Mouse (Mus musculus): ENCODE measurements around the gene Olfr1122. TPM values are rescaled to one million over a fixed set of nuclear protein-coding genes. Genes with fewer than 3 reads are reported as not detected.
"Not testable (repeated sequence)": the region's sequence is repeated elsewhere in the genome, so short reads cannot be mapped to it uniquely, and the experiment has no call there.

Gene Olfr1122
- polyA plus RNA-seq (2015; fragmentation: Nextera tagmentation; extraction: Ambion mirVana): not detected in 2 replicates

- Histone ChIP-seq H3K27ac (replicated peaks) (no peak within 1 kb of the TSS), H3K9me3 (replicated peaks) (no peaks in the 10 kb centered on the region), H3K36me3 (no peaks in the 10 kb centered on the region), H3K4me1 (no peaks in the 10 kb centered on the region), H3K4me3 (replicated peaks) (no peak within 1 kb of the TSS), H3K4me2 (no peak within 1 kb of the TSS), H3K27me3 (replicated peaks) (no peaks in the 10 kb centered on the region), H3K9ac (replicated peaks) (no peak within 1 kb of the TSS)
- WGBS: 81% methylated on average over 2 of the region's 2 CpGs
- no peak for ATAC-seq (ENCODE audit: low FRiP score)
These were observed at the start of gene Olfr1122 for GRCm38 (mm10) chr2:87385549-87385948. Gene Olfr1122 (plus strand): TSS chr2:87385849.

DNA sequence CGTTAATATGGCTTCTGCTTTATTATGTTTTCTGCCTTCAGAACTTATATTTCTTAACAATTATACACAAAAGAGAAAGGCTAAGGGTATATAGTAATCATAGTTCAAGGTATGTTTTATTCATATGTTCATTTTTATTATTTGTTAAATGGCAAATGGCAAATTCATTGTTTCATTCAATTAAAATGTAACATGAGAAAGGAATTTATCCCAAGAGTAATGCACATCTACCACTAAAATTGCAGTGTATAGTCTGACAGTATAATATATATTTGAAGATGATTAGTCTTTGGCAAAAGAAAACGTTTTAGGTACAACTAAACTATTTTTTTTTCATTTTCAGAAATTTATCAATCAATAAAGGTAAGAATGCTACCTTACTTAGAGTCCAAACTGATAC is 31.1 kb upstream of the Olfr1122 start, which contains the start of gene Olfr1120:
TSS of gene Olfr1120 (plus strand) at position 301 of the 400 bp plus-strand sequence.
- Histone ChIP-seq H3K9me3 (replicated peaks) (no peaks in the 10 kb centered on the region), H3K9ac (replicated peaks) (no peak within 1 kb of the TSS), H3K4me1 (no peaks in the 10 kb centered on the region), H3K4me2 (no peak within 1 kb of the TSS), H3K27ac (replicated peaks) (no peak within 1 kb of the TSS), H3K27me3 (replicated peaks) (no peaks in the 10 kb centered on the region), H3K36me3 (no peaks in the 10 kb centered on the region), H3K4me3 (replicated peaks) (no peak within 1 kb of the TSS)
- WGBS: 54% methylated on average over 2 of the region's 2 CpGs
- ATAC-seq (ENCODE audit: low FRiP score): no peak

DNA sequence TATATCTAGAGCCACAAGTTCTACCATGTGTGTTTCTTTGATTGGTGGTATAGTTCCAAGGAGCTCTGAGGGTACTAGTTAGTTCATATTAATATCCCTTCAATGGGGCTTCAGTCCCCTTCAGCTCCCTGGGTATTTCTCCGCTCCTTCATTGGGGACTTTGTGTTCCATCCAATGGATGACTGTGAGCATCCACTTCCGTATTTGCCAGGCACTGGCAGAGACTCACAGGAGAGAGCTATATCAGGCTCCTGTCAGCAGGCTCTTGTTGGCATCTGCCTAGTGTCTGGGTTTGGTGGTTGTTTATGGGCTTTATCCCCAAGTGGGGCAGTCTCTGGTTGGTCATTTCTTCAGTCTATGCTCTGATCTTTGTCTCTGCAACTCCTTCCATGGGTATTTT is 25.5 kb upstream of the Olfr1122 start:
- H3K9ac ChIP-seq (replicated peaks); ATAC-seq (ENCODE audit: low FRiP score); H3K27ac ChIP-seq (replicated peaks); H3K36me3 ChIP-seq; H3K4me3 ChIP-seq (replicated peaks); H3K9me3 ChIP-seq (replicated peaks); H3K27me3 ChIP-seq (replicated peaks); H3K4me2 ChIP-seq; H3K4me1 ChIP-seq: not testable (repeated sequence)
- WGBS: 96% methylated on average over 2 of the region's 2 CpGs

GRCm38 (mm10) chr2:87369595-87369994 is 16.1 kb upstream of the Olfr1122 start, which contains the start of gene Olfr1121:
Gene Olfr1121 (plus strand): TSS chr2:87369895.
- no peaks in the 10 kb centered on the region for H3K36me3 ChIP-seq
- H3K27me3 ChIP-seq (replicated peaks): no peaks in the 10 kb centered on the region
- no peak for ATAC-seq (ENCODE audit: low FRiP score)
- H3K27ac ChIP-seq (replicated peaks): no peak within 1 kb of the TSS
- H3K9me3 ChIP-seq (replicated peaks): no peaks in the 10 kb centered on the region
- no peak within 1 kb of the TSS for H3K4me3 ChIP-seq (replicated peaks)
- no peak within 1 kb of the TSS for H3K9ac ChIP-seq (replicated peaks)
- no peak within 1 kb of the TSS for H3K4me2 ChIP-seq
- 38% methylated on average over 1 of the region's 1 CpGs for WGBS
- no peaks in the 10 kb centered on the region for H3K4me1 ChIP-seq

DNA sequence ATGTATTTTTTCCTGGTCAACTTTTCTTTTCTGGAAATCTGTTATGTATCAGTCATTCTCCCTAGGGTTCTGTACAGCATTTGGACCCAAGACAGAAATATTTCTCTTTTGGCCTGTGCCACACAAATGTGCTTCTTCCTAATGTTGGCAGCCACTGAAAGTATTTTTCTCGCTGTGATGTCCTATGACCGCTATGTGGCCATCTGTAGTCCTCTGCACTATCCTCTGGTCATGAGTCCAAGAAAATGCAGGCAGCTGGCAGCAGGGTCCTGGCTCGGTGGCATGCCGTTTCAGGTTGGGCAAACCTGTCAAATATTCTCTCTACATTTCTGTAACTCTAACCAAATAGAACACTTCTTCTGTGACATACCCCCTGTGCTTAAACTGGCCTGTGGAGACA is 13.9 kb upstream of the Olfr1122 start:
- no peak overlapping the region for H3K4me3 ChIP-seq (replicated peaks)
- no peaks in the 10 kb centered on the region for H3K27me3 ChIP-seq (replicated peaks)
- no peak overlapping the region for H3K4me2 ChIP-seq
- H3K9me3 ChIP-seq (replicated peaks): no peaks in the 10 kb centered on the region
- no peaks in the 10 kb centered on the region for H3K36me3 ChIP-seq
- 91% methylated on average over 4 of the region's 4 CpGs for WGBS
- H3K4me1 ChIP-seq: no peaks in the 10 kb centered on the region
- H3K27ac ChIP-seq (replicated peaks): no peak overlapping the region
- no peak for ATAC-seq (ENCODE audit: low FRiP score)
- no peak overlapping the region for H3K9ac ChIP-seq (replicated peaks)

DNA sequence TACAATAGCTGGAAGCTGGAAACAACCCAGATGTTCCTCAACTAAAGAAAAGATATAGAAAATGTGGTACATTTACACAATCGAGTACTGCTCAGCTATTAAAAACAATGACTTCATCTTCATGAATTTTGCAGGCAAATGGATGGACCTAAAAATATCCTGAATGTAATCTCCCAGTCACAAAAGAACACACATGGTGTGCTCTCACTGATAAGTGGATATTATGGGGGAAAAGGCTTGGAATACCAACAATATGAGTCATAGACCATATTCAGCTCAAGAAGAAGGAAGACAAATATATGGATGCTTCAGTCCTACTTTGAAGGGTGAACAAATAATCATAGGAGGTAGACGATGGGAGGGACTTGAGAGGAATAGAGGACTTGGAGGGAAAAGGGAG is 1.7 kb upstream of the Olfr1122 start:
- ATAC-seq (ENCODE audit: low FRiP score): no peak
- H3K4me1 ChIP-seq: no peaks in the 10 kb centered on the region
- WGBS: 84% methylated on average over 2 of the region's 2 CpGs

GRCm38 (mm10) chr2:87393605-87394004 is 8.0 kb downstream of the Olfr1122 start:
- H3K9me3 ChIP-seq (replicated peaks); H3K9ac ChIP-seq (replicated peaks); H3K4me2 ChIP-seq; ATAC-seq (ENCODE audit: low FRiP score); H3K4me3 ChIP-seq (replicated peaks); H3K27me3 ChIP-seq (replicated peaks); H3K4me1 ChIP-seq; H3K27ac ChIP-seq (replicated peaks); H3K36me3 ChIP-seq: not testable (repeated sequence)
- 97% methylated on average over 5 of the region's 5 CpGs for WGBS

More for the DNA sequence above, 1.7 kb upstream of the Olfr1122 start:
- Histone ChIP-seq H3K27me3 (replicated peaks) (no peaks in the 10 kb centered on the region), H3K36me3 (no peaks in the 10 kb centered on the region), H3K4me3 (replicated peaks) (no peak overlapping the region), H3K4me2 (no peak overlapping the region), H3K9ac (replicated peaks) (no peak overlapping the region), H3K9me3 (replicated peaks) (no peaks in the 10 kb centered on the region), H3K27ac (replicated peaks) (no peak overlapping the region)

GRCm38 (mm10) chr2:87394686-87395085 is 9.0 kb downstream of the Olfr1122 start:
- H3K4me2 ChIP-seq; H3K27me3 ChIP-seq (replicated peaks); H3K9ac ChIP-seq (replicated peaks); H3K4me1 ChIP-seq; ATAC-seq (ENCODE audit: low FRiP score); H3K4me3 ChIP-seq (replicated peaks); H3K36me3 ChIP-seq; H3K27ac ChIP-seq (replicated peaks); H3K9me3 ChIP-seq (replicated peaks): not testable (repeated sequence)
- WGBS: 86% methylated on average over 7 of the region's 7 CpGs

DNA sequence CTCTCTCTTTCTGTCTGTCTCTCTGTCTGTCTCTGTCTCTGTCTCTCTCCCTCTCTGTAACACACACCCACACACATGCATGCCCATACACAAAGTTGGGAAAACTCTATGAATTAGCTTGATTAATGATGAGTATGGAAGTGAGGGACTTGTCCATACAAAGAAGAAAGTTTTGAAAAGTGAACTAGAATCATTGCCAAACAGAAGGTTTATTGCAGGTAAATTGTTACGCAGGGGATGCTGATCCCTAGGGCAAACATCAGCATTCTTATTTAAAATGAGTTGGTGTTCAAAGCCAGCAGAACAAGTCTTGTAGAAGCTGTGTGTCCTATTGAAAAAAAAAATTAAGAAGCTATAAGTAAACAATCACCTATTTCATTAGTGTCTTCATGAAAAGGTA is 30.7 kb downstream of the Olfr1122 start, which contains the start of gene Olfr1123:
TSS of gene Olfr1123 (plus strand) at position 301 of the 400 bp plus-strand sequence.
- Histone ChIP-seq H3K9me3 (replicated peaks) (no peaks in the 10 kb centered on the region), H3K4me2 (no peak within 1 kb of the TSS), H3K4me3 (replicated peaks) (no peak within 1 kb of the TSS), H3K36me3 (no peaks in the 10 kb centered on the region), H3K27me3 (replicated peaks) (no peaks in the 10 kb centered on the region), H3K9ac (replicated peaks) (no peak within 1 kb of the TSS), H3K27ac (replicated peaks) (no peak within 1 kb of the TSS), H3K4me1 (no peaks in the 10 kb centered on the region)
- no peak for ATAC-seq (ENCODE audit: low FRiP score)
- WGBS: 88% methylated on average over 1 of the region's 1 CpGs

- H3K27me3 ChIP-seq (replicated peaks): no peaks in the 10 kb centered on the region
- WGBS: 93% methylated on average over 1 of the region's 1 CpGs
- H3K4me3 ChIP-seq (replicated peaks): no peak within 1 kb of the TSS
- H3K27ac ChIP-seq (replicated peaks): no peak within 1 kb of the TSS
- no peak for ATAC-seq (ENCODE audit: low FRiP score)
- H3K4me2 ChIP-seq: no peak within 1 kb of the TSS
- no peak within 1 kb of the TSS for H3K9ac ChIP-seq (replicated peaks)
- H3K36me3 ChIP-seq: no peaks in the 10 kb centered on the region
- no peaks in the 10 kb centered on the region for H3K4me1 ChIP-seq
- H3K9me3 ChIP-seq (replicated peaks): no peaks in the 10 kb centered on the region
These were observed 44.3 kb downstream of the Olfr1122 start, which contains the start of gene Olfr1124 for GRCm38 (mm10) chr2:87429975-87430374. Gene Olfr1124 (plus strand): TSS chr2:87430275.

GRCm38 (mm10) chr2:87437731-87438130 is 52.1 kb downstream of the Olfr1122 start:
- H3K4me2 ChIP-seq: no peak overlapping the region
- no peaks in the 10 kb centered on the region for H3K27me3 ChIP-seq (replicated peaks)
- no peak overlapping the region for H3K27ac ChIP-seq (replicated peaks)
- ATAC-seq (ENCODE audit: low FRiP score): no peak
- WGBS: 93% methylated on average over 16 of the region's 16 CpGs
- H3K4me3 ChIP-seq (replicated peaks): no peak overlapping the region
- H3K9ac ChIP-seq (replicated peaks): no peak overlapping the region
- H3K9me3 ChIP-seq (replicated peaks): no peaks in the 10 kb centered on the region
- no peaks in the 10 kb centered on the region for H3K4me1 ChIP-seq
- H3K36me3 ChIP-seq: no peaks in the 10 kb centered on the region
